Mouse (Mus musculus): ENCODE measurements at regions not wholly inside any gene's neighbourhood (a gene's known extent, or its start where the extent isn't known, plus 50 kb on each side); places are given as distances from the start of the nearest gene placed in this dataset.

- no peaks in the 10 kb centered on the region for H3K4me1 ChIP-seq (ENCODE audit: control insufficient read depth, insufficient read depth, low read length)
- H3K9me3 ChIP-seq (ENCODE audit: control insufficient read depth, low read length): no peaks in the 10 kb centered on the region
- H3K27ac ChIP-seq (ENCODE audit: low read length): no peak overlapping the region
- WGBS: 58% methylated on average over 1 of the region's 1 CpGs
- ATAC-seq: no peak
- no peaks in the 10 kb centered on the region for H3K36me3 ChIP-seq (ENCODE audit: control insufficient read depth, insufficient read depth, low read length)
- H3K9ac ChIP-seq (ENCODE audit: low read depth, low read length): no peak overlapping the region
- no peak overlapping the region for H3K4me3 ChIP-seq (ENCODE audit: low read length)
- no peak overlapping the region for H3K4me2 ChIP-seq (ENCODE audit: low read depth, low read length)
- no peaks in the 10 kb centered on the region for H3K27me3 ChIP-seq (replicated peaks; ENCODE audit: control insufficient read depth, insufficient read depth, low read length)
Observed at GRCm38 (mm10) chr13:90749741-90750140, 155.4 kb downstream of the Atp6ap1l start.

- WGBS: 13% methylated on average over 1 of the region's 1 CpGs
- H3K4me2 ChIP-seq (ENCODE audit: low read depth, low read length): no peak overlapping the region
- no peak overlapping the region for H3K9ac ChIP-seq (ENCODE audit: low read depth, low read length)
- H3K9me3 ChIP-seq (ENCODE audit: control insufficient read depth, low read length): no peaks in the 10 kb centered on the region
- ATAC-seq: no peak; the same call in 1 of the 2 replicates
- no peak overlapping the region for H3K27ac ChIP-seq (ENCODE audit: low read length)
- H3K4me1 ChIP-seq (ENCODE audit: control insufficient read depth, insufficient read depth, low read length): no peaks in the 10 kb centered on the region
- no peaks in the 10 kb centered on the region for H3K27me3 ChIP-seq (replicated peaks; ENCODE audit: control insufficient read depth, insufficient read depth, low read length)
- no peaks in the 10 kb centered on the region for H3K36me3 ChIP-seq (ENCODE audit: control insufficient read depth, insufficient read depth, low read length)
- no peak overlapping the region for H3K4me3 ChIP-seq (ENCODE audit: low read length)
Observed at GRCm38 (mm10) chr13:90745063-90745462, 160.1 kb downstream of the Atp6ap1l start.

GRCm38 (mm10) chr13:90742615-90743402 lies 162.3 kb downstream of the Atp6ap1l start:
- no peaks in the 10 kb centered on the region for H3K27me3 ChIP-seq (replicated peaks; ENCODE audit: control insufficient read depth, insufficient read depth, low read length)
- no peaks in the 10 kb centered on the region for H3K9me3 ChIP-seq (ENCODE audit: control insufficient read depth, low read length)
- no peak overlapping the region for H3K4me3 ChIP-seq (ENCODE audit: low read length)
- WGBS: 82% methylated on average over 4 of the region's 4 CpGs
- no peaks in the 10 kb centered on the region for H3K4me1 ChIP-seq (ENCODE audit: control insufficient read depth, insufficient read depth, low read length)
- no peak overlapping the region for H3K9ac ChIP-seq (ENCODE audit: low read depth, low read length)
- no peak overlapping the region for H3K4me2 ChIP-seq (ENCODE audit: low read depth, low read length)
- no peaks in the 10 kb centered on the region for H3K36me3 ChIP-seq (ENCODE audit: control insufficient read depth, insufficient read depth, low read length)
- ATAC-seq: no peak
- H3K27ac ChIP-seq (ENCODE audit: low read length): no peak overlapping the region

GRCm38 (mm10) chr13:90739797-90740196 lies 165.4 kb downstream of the Atp6ap1l start:
- Histone ChIP-seq H3K4me3 (ENCODE audit: low read length) (no peak overlapping the region), H3K27ac (ENCODE audit: low read length) (no peak overlapping the region), H3K27me3 (replicated peaks; ENCODE audit: control insufficient read depth, insufficient read depth, low read length) (no peaks in the 10 kb centered on the region), H3K4me2 (ENCODE audit: low read depth, low read length) (no peak overlapping the region), H3K9ac (ENCODE audit: low read depth, low read length) (no peak overlapping the region), H3K4me1 (ENCODE audit: control insufficient read depth, insufficient read depth, low read length) (no peaks in the 10 kb centered on the region), H3K9me3 (ENCODE audit: control insufficient read depth, low read length) (no peaks in the 10 kb centered on the region), H3K36me3 (ENCODE audit: control insufficient read depth, insufficient read depth, low read length) (no peaks in the 10 kb centered on the region)
- WGBS: 53% methylated on average over 1 of the region's 1 CpGs
- peak; percentile 93 for ATAC-seq

- Histone ChIP-seq H3K27ac (ENCODE audit: low read length) (no peak overlapping the region), H3K9ac (ENCODE audit: low read depth, low read length) (no peak overlapping the region), H3K27me3 (replicated peaks; ENCODE audit: control insufficient read depth, insufficient read depth, low read length) (no peaks in the 10 kb centered on the region), H3K4me2 (ENCODE audit: low read depth, low read length) (no peak overlapping the region), H3K4me3 (ENCODE audit: low read length) (no peak overlapping the region), H3K36me3 (ENCODE audit: control insufficient read depth, insufficient read depth, low read length) (no peaks in the 10 kb centered on the region), H3K9me3 (ENCODE audit: control insufficient read depth, low read length) (no peaks in the 10 kb centered on the region), H3K4me1 (ENCODE audit: control insufficient read depth, insufficient read depth, low read length) (no peaks in the 10 kb centered on the region)
- WGBS: 67% methylated on average over 3 of the region's 3 CpGs
- no peak for ATAC-seq
Observed at GRCm38 (mm10) chr13:90738513-90738912, 166.6 kb downstream of the Atp6ap1l start.

- WGBS: 96% methylated on average over 3 of the region's 3 CpGs
- no peaks in the 10 kb centered on the region for H3K9me3 ChIP-seq (ENCODE audit: control insufficient read depth, low read length)
- no peak for ATAC-seq
Observed at GRCm38 (mm10) chr13:90733265-90733664, 171.9 kb downstream of the Atp6ap1l start.

GRCm38 (mm10) chr13:90729078-90729477 lies 176.1 kb downstream of the Atp6ap1l start:
- Histone ChIP-seq H3K9me3 (ENCODE audit: control insufficient read depth, low read length) (no peaks in the 10 kb centered on the region), H3K4me3 (ENCODE audit: low read length) (no peak overlapping the region), H3K27me3 (replicated peaks; ENCODE audit: control insufficient read depth, insufficient read depth, low read length) (no peaks in the 10 kb centered on the region), H3K9ac (ENCODE audit: low read depth, low read length) (no peak overlapping the region), H3K36me3 (ENCODE audit: control insufficient read depth, insufficient read depth, low read length) (no peaks in the 10 kb centered on the region), H3K4me2 (ENCODE audit: low read depth, low read length) (no peak overlapping the region), H3K27ac (ENCODE audit: low read length) (no peak overlapping the region), H3K4me1 (ENCODE audit: control insufficient read depth, insufficient read depth, low read length) (no peaks in the 10 kb centered on the region)
- ATAC-seq: no peak

More at GRCm38 (mm10) chr13:90733265-90733664, 171.9 kb downstream of the Atp6ap1l start:
- no peak overlapping the region for H3K4me3 ChIP-seq (ENCODE audit: low read length)
- no peaks in the 10 kb centered on the region for H3K27me3 ChIP-seq (replicated peaks; ENCODE audit: control insufficient read depth, insufficient read depth, low read length)
- H3K4me2 ChIP-seq (ENCODE audit: low read depth, low read length): no peak overlapping the region
- no peaks in the 10 kb centered on the region for H3K4me1 ChIP-seq (ENCODE audit: control insufficient read depth, insufficient read depth, low read length)
- H3K27ac ChIP-seq (ENCODE audit: low read length): no peak overlapping the region
- no peak overlapping the region for H3K9ac ChIP-seq (ENCODE audit: low read depth, low read length)
- no peaks in the 10 kb centered on the region for H3K36me3 ChIP-seq (ENCODE audit: control insufficient read depth, insufficient read depth, low read length)

GRCm38 (mm10) chr13:90727816-90728215 lies 177.3 kb downstream of the Atp6ap1l start:
- H3K4me3 ChIP-seq (ENCODE audit: low read length): no peak overlapping the region
- H3K9ac ChIP-seq (ENCODE audit: low read depth, low read length): no peak overlapping the region
- ATAC-seq: no peak
- WGBS: 43% methylated on average over 4 of the region's 4 CpGs
- no peaks in the 10 kb centered on the region for H3K36me3 ChIP-seq (ENCODE audit: control insufficient read depth, insufficient read depth, low read length)
- H3K9me3 ChIP-seq (ENCODE audit: control insufficient read depth, low read length): no peaks in the 10 kb centered on the region
- H3K27me3 ChIP-seq (replicated peaks; ENCODE audit: control insufficient read depth, insufficient read depth, low read length): no peaks in the 10 kb centered on the region
- H3K27ac ChIP-seq (ENCODE audit: low read length): no peak overlapping the region
- H3K4me2 ChIP-seq (ENCODE audit: low read depth, low read length): no peak overlapping the region
- H3K4me1 ChIP-seq (ENCODE audit: control insufficient read depth, insufficient read depth, low read length): 0 out of 2 replicates have a peak, but pooled peaks cover 2% of the 10 kb centered on the region

- 88% methylated on average over 10 of the region's 10 CpGs for WGBS
- Histone ChIP-seq H3K9me3 (ENCODE audit: control insufficient read depth, low read length) (no peaks in the 10 kb centered on the region), H3K9ac (ENCODE audit: low read depth, low read length) (no peak overlapping the region), H3K4me1 (ENCODE audit: control insufficient read depth, insufficient read depth, low read length) (0 out of 2 replicates have a peak, but pooled peaks cover 2% of the 10 kb centered on the region), H3K4me2 (ENCODE audit: low read depth, low read length) (no peak overlapping the region), H3K27ac (ENCODE audit: low read length) (no peak overlapping the region), H3K4me3 (ENCODE audit: low read length) (no peak overlapping the region), H3K27me3 (replicated peaks; ENCODE audit: control insufficient read depth, insufficient read depth, low read length) (no peaks in the 10 kb centered on the region), H3K36me3 (ENCODE audit: control insufficient read depth, insufficient read depth, low read length) (no peaks in the 10 kb centered on the region)
- no peak for ATAC-seq
Observed at GRCm38 (mm10) chr13:90725053-90725827, 179.9 kb downstream of the Atp6ap1l start.

Measured in intestine, embryonic 16.5 days (tissue).